Mouse (Mus musculus): ENCODE measurements around the gene Tnnc2.

Gene Tnnc2

GRCm38 (mm10) chr2:164737377-164738090 is 42.2 kb downstream of the Tnnc2 start:
- DNase-seq (ENCODE audit: low spot score): no peak

- no peak for DNase-seq (ENCODE audit: low spot score)
Observed at GRCm38 (mm10) chr2:164735446-164735845, 44.3 kb downstream of the Tnnc2 start.

GRCm38 (mm10) chr2:164734839-164735238 is 44.9 kb downstream of the Tnnc2 start:
- no peak for DNase-seq (ENCODE audit: low spot score)

- no peak for DNase-seq (ENCODE audit: low spot score)
Observed at GRCm38 (mm10) chr2:164733259-164733658, 46.5 kb downstream of the Tnnc2 start.

GRCm38 (mm10) chr2:164731719-164732118 is 48.0 kb downstream of the Tnnc2 start:
- DNase-seq (ENCODE audit: low spot score): no peak
